Mouse (Mus musculus) erythroid progenitor cell, adult 5-6 weeks (primary cell): ENCODE measurements around the gene Svs1. TPM values are rescaled to one million over a fixed set of nuclear protein-coding genes. Genes with fewer than 3 reads are reported as not detected.
"Not testable (repeated sequence)": the region's sequence is repeated elsewhere in the genome, so short reads cannot be mapped to it uniquely, and the experiment has no call there.

Experiments
- ATAC-seq: replicated peaks from 2 replicates; pipeline ENCODE4 v1.8.0; 2016; ENCODE audit warnings: moderate number of reproducible peaks, mild to moderate bottlenecking, moderate TSS enrichment, inconsistent platforms; ENCODE audit not compliant: poor library complexity, low FRiP score, severe bottlenecking
- total RNA-seq, 2 experiments: library from RNA; stranded (forward) in 1 of 2; stranded (reverse) in 1 of 2; fragments of 150-400 nt in 1 of 2; fragments of 186-747, 209-891 nt in 1 of 2; gene quantifications; 2 replicates each; pipeline versions ENCODE4 v1.2.3 to v1.2.4; 2015 to 2017; ENCODE audit warnings: low replicate concordance in 2 of 2

Gene Svs1
- not detected in 2 replicates for total RNA-seq (2015; ENCODE audit: low replicate concordance)
- not detected in 2 replicates for total RNA-seq (2017; ENCODE audit: low replicate concordance)

DNA sequence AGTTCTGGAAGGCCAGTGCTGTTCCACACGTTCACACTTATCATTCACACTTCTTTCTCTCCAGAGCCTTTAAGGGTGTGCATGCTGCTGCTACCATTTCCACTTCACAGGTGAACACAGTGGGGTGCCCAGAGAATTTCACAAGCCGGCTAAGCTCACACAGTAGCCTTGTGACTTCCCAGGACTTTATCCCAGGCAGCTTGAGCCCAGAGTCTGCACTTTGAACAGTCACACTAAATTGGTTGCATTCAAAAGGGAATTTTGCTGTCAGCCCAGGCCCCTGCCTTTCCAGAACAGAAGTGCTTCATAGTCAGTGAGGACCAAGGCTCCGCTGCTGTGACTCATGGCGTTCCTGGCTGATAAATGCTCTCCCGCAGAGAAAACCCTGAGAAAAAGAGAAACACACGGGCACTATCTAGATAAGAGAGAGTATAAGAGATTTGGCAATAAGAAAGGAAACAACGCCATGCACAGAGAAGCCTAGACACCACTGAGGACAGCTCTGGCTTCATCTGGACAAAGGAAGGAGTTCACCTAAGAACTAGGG, at the start of gene Svs1:
Gene Svs1, plus strand, starts transcription at position 418 of the 547 bp plus-strand sequence.
- ATAC-seq, result no peak

DNA sequence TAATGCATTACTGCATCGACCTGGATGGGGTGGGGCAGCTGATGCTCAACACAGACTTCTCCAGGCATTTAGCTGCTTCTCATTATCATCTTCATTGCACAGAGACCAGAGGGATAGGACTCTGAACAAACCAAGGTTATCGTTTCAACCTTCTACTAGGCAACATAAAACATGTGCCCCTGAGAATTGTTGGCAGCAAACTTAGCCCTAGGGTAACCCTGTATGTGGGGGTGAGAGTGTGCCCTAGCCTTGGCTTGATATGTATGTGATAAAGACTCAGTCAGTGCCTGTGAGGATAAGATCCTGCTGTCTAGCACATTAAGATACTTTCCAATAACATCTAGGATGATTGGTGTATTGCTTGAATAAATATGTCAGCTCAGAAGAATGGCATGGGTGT, 37.1 kb upstream of the Svs1 start:
- ATAC-seq, result no peak

DNA sequence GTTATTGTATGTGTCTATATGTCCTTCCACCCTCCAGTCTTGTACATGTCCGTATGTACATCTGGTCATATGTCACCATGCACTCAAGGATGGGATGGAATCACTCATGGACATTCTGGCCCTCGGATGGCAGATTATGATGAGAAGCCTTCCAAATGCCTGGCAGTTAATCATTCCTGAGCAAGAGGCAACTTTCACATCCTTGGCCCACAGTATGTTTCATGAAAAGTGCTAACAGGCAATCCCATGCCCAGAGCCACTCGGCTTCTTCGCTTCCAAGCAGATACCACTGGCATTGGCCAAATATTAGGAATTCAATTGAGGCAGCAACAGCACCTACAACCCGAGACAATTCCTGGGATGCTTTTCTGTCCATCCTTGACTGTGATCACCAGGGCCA, 36.0 kb upstream of the Svs1 start:
- ATAC-seq, result no peak

DNA sequence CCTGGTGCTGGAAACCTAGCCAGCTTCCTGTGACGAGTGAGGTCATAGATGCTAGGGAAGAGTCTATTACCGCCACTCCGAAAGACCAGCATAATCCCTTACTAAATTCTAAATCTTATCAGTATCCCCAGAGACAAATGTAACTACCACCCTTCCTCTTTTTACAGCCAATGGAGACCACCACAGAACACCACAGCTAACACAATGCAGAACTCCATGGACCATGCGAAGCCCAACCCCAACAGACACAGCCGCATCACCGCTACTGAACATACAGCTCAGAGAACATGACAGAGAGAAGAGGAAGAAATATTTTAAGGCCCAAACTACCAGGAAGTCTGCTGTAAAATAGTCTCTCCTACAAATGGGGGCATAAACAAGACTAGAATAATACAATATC, 35.0 kb upstream of the Svs1 start:
- no peak for ATAC-seq

DNA sequence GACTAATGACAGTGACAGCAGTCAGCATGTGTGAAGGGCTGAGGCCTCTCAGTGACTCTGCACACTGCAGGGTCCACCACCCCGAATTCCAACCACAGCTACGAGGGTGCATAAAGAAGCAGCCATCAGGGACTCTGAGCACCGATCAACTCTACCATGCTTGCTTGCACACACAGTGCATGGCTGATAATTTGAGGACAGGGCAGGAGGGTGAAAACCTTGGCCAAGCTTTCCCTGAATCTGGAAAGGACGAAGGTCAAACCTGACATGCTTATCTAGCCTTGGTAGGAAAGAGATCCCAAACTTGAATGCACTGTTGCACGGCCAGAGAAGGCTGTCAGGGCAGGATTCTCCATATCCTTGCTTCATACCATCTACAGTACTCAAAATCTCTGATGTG, 33.4 kb upstream of the Svs1 start:
- ATAC-seq, result no peak

DNA sequence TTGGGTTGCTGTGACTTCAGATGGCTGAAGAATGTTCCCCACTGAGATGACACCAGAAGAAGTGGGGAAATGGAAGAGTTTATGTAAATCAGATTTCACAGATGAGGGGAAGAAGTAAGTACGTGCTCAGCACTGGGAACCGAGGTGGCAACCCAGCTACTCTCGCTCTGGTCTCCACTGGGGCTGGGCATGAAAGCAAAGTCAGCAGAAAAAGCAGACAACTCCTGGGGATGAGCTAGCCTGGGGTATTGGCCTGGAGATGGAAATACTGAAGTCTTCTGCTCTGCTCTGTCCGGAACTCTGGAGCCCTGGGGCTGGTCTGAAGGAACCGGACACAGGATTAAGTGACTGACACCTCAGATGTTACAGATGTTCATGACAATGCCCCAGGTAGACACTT, 32.5 kb upstream of the Svs1 start:
- ATAC-seq, result no peak

DNA sequence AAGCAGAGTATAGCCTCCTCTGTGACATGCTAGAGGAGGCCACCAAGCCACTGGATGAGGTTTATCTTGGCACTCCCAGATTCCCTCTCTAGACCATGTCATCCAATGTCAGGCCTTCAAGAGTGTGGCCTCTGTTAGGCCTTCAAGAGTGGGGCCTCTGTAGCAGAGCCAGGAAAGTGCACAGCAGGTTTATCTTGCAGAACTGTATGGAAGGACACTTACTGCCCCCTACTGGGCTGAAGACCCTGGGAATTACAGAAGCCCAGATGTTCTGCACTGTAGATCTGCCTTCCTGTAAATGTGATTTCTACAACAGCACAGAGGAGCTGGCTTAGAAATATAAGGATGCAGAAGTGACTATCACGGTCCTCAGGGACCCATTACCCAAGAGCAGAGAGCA, 31.7 kb upstream of the Svs1 start:
- ATAC-seq, result no peak

DNA sequence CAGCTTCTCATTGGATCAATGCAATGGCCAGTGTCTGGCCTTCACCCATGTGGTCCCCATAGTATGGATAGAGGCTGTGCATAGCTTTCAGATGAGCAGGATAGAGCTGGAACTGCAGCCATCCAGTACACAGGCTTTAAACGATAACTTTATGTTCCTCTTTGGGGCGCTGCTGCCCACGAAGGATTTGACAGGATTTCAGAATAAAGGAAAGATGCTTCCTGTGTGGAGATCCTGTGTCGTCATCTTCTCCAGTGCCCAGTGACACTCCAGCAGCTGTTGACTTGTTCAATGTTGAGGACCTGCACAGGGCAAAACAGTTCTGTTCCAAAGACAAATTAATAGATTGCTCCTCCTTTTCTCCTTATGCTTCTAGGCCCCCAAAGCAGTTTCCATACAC, 29.9 kb upstream of the Svs1 start:
- ATAC-seq, result no peak

DNA sequence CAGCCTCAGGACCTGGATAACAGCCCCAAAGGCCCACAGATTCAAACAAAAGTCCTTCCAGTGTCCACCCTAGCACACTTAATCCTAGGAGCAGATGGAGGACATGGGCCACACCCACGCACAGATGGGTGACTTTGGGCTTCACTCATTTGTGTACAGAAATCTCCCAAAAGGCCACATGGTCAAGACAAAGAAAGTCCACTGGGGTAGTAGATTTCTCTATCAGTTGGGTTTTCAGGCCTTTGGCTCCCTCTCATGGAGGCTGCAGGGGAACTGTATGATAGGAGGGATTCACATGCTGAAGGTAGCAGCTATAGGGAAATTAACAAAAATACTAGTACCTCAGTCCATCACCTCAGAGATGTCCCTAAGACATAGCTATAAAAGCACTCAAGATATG, 28.6 kb upstream of the Svs1 start:
- ATAC-seq, result no peak

DNA sequence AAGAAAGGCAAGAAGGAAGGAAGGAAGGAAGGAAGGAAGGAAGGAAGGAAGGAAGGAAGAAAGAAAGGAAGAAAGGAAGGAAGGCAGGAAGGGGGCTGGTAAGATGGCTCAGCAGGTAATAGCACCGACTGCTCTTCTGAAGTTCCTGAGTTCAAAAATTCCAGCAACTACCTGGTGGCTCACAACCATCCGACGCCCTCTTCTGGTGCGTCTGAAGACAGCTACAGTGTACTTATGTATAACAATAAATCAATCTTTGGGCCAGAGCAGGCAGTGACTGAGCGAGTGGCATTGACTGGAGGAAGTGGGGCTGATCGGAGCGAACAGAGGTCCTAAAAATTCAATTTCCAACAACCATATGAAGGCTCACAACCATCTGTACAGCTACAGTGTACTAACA, 27.5 kb upstream of the Svs1 start:
- ATAC-seq, result not testable (repeated sequence)

DNA sequence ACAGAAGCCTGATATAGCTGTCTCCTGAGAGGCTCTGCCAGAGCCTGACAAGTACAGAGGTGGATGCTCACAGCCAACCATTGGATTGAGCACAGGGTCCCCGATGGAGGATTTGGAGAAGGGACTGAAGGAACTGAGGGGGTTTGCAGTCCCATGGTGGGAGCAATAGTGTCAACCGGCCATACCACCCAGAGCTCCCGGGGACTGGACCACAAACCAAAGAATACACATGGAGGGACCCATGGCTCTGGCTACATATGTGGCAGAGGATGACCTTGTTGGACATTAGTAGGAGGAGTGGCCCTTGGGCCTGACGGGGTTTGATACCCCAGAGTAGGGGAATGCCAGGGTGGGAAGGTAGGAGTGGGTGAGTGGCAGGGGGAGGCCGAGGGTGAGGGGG, 20.0 kb upstream of the Svs1 start:
- ATAC-seq, result not testable (repeated sequence)

DNA sequence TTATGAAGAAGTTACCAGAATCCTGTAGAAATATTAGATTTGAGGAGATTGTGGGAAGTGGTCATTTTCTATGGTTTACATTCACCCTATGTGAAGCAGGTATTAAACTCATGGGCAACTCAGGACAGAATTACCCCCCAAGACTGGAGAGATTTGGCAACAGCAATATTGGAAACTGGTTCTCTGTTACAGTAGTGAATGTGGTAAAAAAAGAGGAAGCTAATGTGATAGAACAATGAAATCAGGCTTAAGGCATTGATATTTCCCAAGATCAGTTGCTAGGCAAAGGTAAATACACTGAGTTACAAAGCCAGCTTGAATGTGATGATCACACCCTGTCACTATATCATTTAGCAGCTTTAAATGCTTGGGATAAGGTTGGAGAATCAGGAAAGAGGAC, 18.8 kb upstream of the Svs1 start:
- ATAC-seq, result no peak

DNA sequence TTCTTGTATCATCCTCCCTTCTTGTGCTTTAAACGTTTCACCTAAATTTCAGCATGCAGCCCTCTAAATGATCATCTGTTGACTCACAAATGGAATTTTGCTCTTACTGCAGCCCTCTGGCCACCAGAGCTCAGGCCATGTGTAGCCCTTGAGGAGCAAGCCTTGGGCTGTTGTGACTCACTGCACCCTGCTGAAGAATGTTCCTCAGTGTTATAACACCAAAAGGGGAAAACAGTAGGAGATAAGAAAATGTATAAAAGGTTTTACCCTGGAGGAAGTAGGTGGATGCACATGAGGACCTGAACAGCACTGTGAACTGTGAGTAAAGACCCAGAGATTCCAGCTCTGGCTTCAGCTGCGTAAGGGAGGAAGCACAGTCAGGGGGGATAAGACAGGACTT, 12.0 kb upstream of the Svs1 start, which contains the start of gene Doxl2:
Gene Doxl2, plus strand, starts transcription at position 301 of the 400 bp plus-strand sequence.
- ATAC-seq, result no peak

DNA sequence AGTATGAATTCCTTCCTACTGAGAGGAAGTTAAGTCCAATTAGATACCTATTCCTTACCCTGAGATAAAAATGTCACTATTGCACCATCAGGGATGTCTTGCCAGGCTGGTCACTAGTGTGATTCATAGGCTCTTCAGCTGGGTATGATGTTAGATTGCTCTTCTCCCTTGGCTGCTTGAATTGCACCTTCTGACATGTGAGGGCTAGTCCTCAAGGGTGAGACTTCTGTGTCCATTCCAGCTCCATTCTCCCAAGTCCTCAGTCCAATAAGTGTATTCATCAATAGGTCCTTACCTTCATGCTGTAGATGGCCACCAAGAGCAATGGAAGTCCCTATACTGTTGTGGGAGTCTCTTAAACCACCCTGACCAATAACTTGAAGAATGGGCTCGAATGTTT, 7.0 kb upstream of the Svs1 start:
- ATAC-seq, result no peak

DNA sequence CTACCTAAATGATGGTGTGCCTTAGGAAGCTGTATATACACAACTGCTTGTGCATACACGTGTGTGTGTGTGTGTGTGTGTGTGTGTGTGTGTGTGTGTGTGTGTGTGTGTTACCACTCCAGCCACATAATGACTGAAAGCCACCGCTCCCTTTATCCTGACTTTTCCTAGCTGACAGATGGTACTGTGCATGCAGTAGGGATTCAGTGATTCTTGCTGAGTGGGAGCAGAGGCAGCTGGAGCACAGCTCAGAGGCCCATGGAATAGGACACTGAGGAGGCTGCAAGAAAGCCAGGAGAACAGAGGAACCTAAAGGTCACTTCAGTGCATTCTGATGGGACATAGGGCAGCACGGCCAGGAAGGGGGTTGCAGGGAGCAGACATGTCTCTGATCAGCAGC, 4.4 kb upstream of the Svs1 start:
- ATAC-seq, result no peak

DNA sequence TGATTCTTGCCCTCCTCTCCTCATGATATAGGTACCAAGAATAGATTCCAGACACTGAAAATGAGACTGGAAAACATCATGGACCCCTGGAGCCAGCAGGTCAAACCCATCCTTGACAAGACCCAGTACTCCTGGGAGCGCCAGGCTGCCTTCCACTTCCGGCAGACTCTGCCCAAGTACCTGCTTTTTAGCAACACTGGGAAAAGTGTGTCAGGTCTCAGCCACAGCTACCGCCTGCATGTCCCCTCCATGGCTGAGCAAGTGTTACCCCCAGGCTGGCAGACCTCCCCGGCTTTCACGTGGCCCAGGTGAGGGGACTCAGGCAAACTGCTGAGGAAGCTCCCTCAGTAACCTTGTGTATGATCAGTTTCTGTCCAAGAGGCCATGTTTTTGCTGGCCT, 3.3 kb downstream of the Svs1 start:
- no peak for ATAC-seq

DNA sequence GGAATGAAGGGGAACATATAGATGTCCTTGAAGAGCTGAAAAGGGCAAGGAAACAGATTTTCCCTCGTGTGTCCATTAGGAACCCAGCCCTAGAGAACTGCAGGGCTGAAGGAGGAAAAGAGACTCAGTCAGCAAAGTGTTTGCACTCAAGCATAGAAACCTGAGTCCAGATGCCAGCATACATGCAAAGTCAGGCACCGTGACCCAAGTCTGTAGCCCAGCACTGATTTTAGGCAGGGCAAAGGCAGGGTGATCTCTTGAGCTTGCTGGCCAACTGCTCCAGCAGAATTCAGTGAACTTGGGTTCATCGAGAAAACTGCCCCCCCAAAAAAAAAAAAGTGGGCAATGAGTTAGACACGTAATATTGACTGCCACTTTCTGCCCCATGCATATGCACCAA, 5.3 kb downstream of the Svs1 start:
- no peak for ATAC-seq

DNA sequence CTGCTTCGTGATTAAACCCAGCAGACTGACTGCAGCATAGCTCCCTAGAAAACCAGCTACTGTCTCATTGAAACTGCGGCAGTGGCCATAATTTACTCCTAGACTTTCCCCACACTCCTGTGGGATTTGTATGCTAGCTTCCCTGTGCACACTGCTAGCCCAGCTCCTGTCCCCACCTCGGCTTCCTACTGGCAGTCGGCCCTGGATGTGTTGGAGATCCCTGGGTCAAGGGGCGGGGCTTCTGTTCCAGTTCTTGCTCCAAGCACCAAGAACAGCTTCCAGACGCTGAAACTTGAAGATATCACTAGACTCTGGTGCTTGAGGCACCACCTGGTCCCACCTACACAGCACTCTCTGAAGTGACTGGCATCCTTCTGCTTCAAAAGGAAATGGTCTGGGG, 11.5 kb downstream of the Svs1 start:
- ATAC-seq, result no peak

DNA sequence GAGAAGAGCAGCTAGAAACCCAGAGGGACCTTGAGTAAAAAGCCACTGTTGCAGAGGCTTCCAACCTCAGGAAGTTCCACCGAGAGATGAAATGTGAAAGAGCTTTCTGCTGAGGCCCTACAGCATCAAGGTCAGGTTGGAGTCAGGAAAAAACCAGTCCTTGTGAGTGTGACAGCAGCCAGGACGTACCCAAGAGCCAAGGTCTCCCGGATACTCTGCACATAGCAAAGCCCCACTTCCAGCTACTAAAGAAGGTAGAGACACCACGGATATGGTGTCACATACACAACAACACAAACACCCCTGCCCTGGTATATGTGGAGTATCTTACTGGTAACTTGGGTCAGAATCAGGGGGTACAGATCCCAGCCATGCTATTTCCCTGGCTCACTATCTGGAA, 12.1 kb downstream of the Svs1 start:
- ATAC-seq, result no peak

DNA sequence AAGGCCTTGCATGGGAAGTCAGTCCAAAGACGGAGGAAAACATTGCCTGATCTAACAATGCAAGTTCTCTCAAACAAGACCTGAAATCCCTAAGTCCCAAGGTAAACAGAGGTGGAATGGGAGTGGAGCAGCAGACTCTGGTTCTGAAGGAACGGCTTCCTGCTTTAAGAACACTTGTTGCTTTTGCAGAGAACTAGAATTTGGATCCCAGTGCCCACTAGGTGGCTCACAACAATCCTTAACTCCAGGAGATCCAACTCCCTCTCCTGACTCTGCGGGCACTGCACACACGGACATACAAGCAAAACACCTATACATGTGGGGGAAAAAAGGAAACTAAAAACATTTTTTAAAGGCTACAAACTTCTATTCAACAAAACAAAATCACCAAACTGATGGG, 16.7 kb downstream of the Svs1 start:
- ATAC-seq, result no peak

DNA sequence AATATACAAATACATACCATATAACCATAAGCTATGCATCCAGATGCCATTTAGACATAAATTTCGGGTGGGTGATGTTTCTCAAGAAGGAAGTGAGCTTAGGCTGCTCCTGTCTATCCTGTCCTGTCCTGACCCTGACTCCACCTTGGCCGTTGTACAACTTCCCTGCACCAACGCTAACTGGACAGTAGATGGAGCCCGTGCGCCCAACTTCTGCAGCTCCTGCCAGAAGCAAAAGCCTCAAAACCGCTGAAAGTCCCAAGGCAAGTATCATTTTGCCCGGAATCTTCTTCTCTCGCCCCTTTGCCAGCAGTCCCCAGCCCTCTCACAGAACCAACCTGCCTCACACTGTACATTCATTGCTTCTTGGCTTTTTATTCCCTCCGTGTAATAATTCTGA, 21.3 kb downstream of the Svs1 start:
- 0 out of 2 replicates have a peak, but pooled peaks have one; percentile 52 for ATAC-seq

DNA sequence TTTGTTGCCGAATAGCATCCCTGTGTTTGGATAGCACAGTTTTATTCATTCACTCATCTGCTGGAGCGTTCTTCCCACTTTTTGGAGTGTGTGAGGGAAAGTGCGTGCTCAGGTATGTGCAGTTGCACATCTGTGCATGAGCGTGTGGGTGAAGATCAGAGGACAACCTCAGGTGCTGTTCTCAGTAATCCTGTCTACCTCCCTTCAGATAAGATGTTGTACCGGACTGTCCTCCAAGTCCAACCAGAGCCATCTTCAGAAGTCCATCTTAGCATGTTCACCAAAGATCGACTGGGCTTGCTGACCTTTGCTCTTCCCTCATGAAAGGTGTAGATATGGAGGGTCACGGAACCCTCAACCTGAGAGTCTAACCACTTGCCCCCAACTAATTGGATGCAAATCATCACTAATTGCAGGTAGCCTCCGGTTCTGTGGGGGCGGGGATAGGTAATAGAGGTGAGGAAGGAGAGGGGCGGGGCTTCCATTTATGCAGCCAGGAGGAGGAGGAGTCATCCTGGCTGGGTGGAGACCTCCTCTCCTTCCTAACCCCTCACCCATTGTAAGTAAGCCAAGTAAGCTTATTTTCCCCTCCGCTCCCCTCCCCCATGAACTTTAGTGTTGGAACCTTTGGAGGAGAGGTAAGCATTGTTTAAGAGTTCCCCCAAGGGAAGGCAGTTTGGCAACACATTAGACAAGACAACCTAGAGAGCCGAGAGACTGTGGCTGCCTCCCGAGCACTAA, 21.9 kb downstream of the Svs1 start:
- ATAC-seq, result no peak
